Mouse (Mus musculus): ENCODE results near the gene Tatdn3. TPM values are rescaled to one million over a fixed set of nuclear protein-coding genes. Genes with fewer than 3 reads are reported as not detected.

Gene Tatdn3
- polyA plus RNA-seq, 1 experiment from 2014 or later: 11.9 TPM

DNA sequence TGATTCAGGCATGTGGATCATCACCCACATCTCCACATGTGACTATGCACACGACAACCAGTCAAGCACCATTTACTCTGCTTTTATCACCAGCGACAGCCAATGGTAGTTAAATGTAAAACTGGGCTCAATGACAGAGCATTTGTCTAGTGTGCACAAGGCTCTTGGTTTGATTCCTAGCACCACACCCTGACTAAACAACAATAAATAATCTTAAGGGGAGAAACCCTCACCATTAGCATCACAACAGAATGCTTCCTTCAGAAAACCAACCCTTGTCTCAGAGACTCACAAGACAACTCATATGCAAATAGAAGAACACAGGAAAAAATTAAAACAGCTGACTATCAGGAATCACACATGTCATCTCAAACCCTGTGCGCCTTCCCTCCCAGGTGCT, 48.5 kb downstream of the Tatdn3 start:
- no peak overlapping the region for H3K4me2 ChIP-seq (replicated peaks; ENCODE audit: low read depth, low read length)
- no peak overlapping the region for H3K4me3 ChIP-seq (ENCODE audit: low read depth, low read length)
- no peak for DNase-seq (ENCODE audit: low spot score)
- no peak overlapping the region for H3K27ac ChIP-seq (ENCODE audit: low read length)
- H3K4me1 ChIP-seq (ENCODE audit: insufficient read depth, low read depth, low read length): no peaks in the 10 kb centered on the region
- 0 out of 2 replicates have a peak, but pooled peaks cover 3% of the 10 kb centered on the region for H3K36me3 ChIP-seq (ENCODE audit: insufficient read depth, low read length)
- no peaks in the 10 kb centered on the region for H3K9me3 ChIP-seq (ENCODE audit: low read length)
- no peak for ATAC-seq
- TF ChIP-seq CTCF (IDR thresholded peaks at IDR 0.05) (no peak), EP300 (IDR thresholded peaks at IDR 0.05) (no peak)
- no peaks in the 10 kb centered on the region for H3K27me3 ChIP-seq (replicated peaks; ENCODE audit: insufficient read depth, low read length)
- 93% methylated on average over 3 of the region's 3 CpGs for WGBS
- H3K9ac ChIP-seq (replicated peaks; ENCODE audit: low read depth): no peak overlapping the region

DNA sequence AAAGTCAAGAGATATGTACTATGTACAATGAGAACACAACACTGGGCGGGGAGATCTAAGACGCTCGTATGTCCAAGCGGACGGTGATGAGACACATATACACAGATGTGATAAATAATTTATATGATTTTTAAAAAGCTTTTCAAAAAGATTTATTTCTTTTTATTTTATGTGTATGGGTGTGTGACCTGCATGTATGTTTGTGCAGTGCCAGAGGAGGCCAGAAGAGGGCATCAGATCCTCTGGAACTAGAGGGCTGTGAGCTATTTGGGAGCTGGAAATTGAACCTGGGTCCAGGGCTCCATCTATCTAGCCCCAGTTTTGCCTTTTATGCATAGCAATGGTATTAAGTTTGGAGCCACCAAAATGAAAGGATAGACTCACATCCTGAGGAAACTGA, 54.0 kb downstream of the Tatdn3 start:
- no peak overlapping the region for H3K4me2 ChIP-seq (replicated peaks; ENCODE audit: low read depth, low read length)
- TF ChIP-seq EP300 (IDR thresholded peaks at IDR 0.05) (no peak), CTCF (IDR thresholded peaks at IDR 0.05) (peak; percentile 37)
- no peaks in the 10 kb centered on the region for H3K9me3 ChIP-seq (ENCODE audit: low read length)
- H3K36me3 ChIP-seq (ENCODE audit: insufficient read depth, low read length): peaks cover 22% of the 10 kb centered on the region; the same call in 1 of the 2 replicates
- ATAC-seq (no peak), DNase-seq (ENCODE audit: low spot score) (no peak)
- no peak overlapping the region for H3K9ac ChIP-seq (replicated peaks; ENCODE audit: low read depth)
- H3K27ac ChIP-seq (ENCODE audit: low read length): no peak overlapping the region
- no peak overlapping the region for H3K4me3 ChIP-seq (ENCODE audit: low read depth, low read length)
- H3K27me3 ChIP-seq (replicated peaks; ENCODE audit: insufficient read depth, low read length): no peaks in the 10 kb centered on the region
- no peaks in the 10 kb centered on the region for H3K4me1 ChIP-seq (ENCODE audit: insufficient read depth, low read depth, low read length)
- over 99% methylated on average over 5 of the region's 5 CpGs for WGBS

DNA sequence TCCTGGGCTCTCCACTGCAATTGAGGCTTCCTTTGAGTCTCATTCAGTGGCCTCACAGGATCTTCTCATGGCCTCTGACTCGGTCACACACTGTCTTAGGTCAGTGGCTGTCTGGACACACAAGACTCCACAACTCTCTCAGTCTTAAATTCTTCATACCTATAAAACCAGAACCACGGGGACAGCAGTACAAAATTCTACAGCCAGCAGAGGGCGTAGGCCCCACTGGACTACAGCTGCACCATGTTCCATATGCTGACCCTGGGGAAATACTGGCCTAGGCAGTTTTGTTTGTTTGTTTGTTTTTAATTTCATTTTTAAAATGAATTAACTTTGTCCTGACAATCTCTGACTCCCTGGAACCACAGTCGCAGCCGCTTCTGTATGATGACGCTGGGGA, 60.5 kb downstream of the Tatdn3 start:
- H3K27me3 ChIP-seq (replicated peaks; ENCODE audit: insufficient read depth, low read length): no peaks in the 10 kb centered on the region
- peak; percentile 24 for DNase-seq (ENCODE audit: low spot score)
- TF ChIP-seq EP300 (IDR thresholded peaks at IDR 0.05) (no peak), CTCF (IDR thresholded peaks at IDR 0.05) (peak; percentile 63)
- H3K4me3 ChIP-seq (ENCODE audit: low read depth, low read length): no peak overlapping the region
- no peak overlapping the region for H3K9ac ChIP-seq (replicated peaks; ENCODE audit: low read depth)
- WGBS: 62% methylated on average over 6 of the region's 6 CpGs
- H3K9me3 ChIP-seq (ENCODE audit: low read length): 0 out of 2 replicates have a peak, but pooled peaks cover 4% of the 10 kb centered on the region
- H3K36me3 ChIP-seq (ENCODE audit: insufficient read depth, low read length): peaks cover 7% of the 10 kb centered on the region; the same call in 1 of the 2 replicates
- no peak overlapping the region for H3K27ac ChIP-seq (ENCODE audit: low read length)
- no peak overlapping the region for H3K4me2 ChIP-seq (replicated peaks; ENCODE audit: low read depth, low read length)
- no peaks in the 10 kb centered on the region for H3K4me1 ChIP-seq (ENCODE audit: insufficient read depth, low read depth, low read length)
- no peak for ATAC-seq

DNA sequence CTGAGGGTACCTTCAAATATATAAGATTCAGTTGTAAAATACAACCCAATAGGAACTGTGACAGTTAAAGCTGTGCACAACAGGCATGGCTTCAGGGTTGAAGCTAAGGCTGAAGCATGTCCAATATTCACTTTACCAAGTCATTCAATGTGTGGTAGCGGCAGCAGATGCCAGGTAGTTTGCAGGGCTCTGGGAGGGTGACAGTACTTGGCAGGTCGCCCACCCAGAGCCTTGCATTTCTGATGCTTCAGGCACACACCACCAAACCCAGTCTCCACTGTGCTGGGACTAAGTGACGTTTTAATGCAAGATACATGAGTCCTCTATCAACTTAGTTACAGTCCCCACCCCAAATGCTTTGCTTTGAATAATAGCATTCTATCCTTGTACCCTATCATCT, 62.0 kb downstream of the Tatdn3 start:
- DNase-seq (ENCODE audit: low spot score) (no peak), ATAC-seq (no peak)
- Histone ChIP-seq H3K4me1 (ENCODE audit: insufficient read depth, low read depth, low read length) (no peaks in the 10 kb centered on the region), H3K27ac (ENCODE audit: low read length) (no peak overlapping the region), H3K27me3 (replicated peaks; ENCODE audit: insufficient read depth, low read length) (no peaks in the 10 kb centered on the region), H3K9me3 (ENCODE audit: low read length) (0 out of 2 replicates have a peak, but pooled peaks cover 4% of the 10 kb centered on the region), H3K4me2 (replicated peaks; ENCODE audit: low read depth, low read length) (no peak overlapping the region), H3K4me3 (ENCODE audit: low read depth, low read length) (no peak overlapping the region), H3K9ac (replicated peaks; ENCODE audit: low read depth) (no peak overlapping the region), H3K36me3 (ENCODE audit: insufficient read depth, low read length) (0 out of 2 replicates have a peak, but pooled peaks cover 4% of the 10 kb centered on the region)
- WGBS: 79% methylated on average over 3 of the region's 3 CpGs
- TF ChIP-seq CTCF (IDR thresholded peaks at IDR 0.05) (no peak), EP300 (IDR thresholded peaks at IDR 0.05) (no peak)

DNA sequence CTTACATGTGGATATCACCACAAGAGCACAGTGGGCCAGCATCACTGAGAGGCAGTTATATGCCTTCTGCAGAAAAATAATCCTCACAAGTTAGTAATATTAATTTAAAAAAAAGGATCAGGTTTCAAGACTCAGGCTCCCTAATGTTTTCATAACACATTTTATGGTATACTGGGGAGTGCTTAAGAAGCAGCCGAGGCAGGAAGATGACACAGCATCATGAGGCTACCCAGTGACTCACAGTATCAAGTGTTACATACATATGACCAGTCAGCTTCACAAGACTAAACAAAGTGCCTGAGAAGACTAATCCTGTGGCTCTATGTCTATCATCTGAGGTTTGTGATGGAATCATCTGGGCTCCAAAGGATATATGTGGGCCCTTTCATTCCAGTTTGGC, 64.7 kb downstream of the Tatdn3 start:
- Histone ChIP-seq H3K4me1 (ENCODE audit: insufficient read depth, low read depth, low read length) (no peaks in the 10 kb centered on the region), H3K36me3 (ENCODE audit: insufficient read depth, low read length) (no peaks in the 10 kb centered on the region), H3K4me2 (replicated peaks; ENCODE audit: low read depth, low read length) (no peak overlapping the region), H3K4me3 (ENCODE audit: low read depth, low read length) (no peak overlapping the region), H3K9ac (replicated peaks; ENCODE audit: low read depth) (no peak overlapping the region), H3K27me3 (replicated peaks; ENCODE audit: insufficient read depth, low read length) (no peaks in the 10 kb centered on the region), H3K9me3 (ENCODE audit: low read length) (0 out of 2 replicates have a peak, but pooled peaks cover 4% of the 10 kb centered on the region), H3K27ac (ENCODE audit: low read length) (no peak overlapping the region)
- TF ChIP-seq CTCF (IDR thresholded peaks at IDR 0.05) (no peak), EP300 (IDR thresholded peaks at IDR 0.05) (no peak)
- DNase-seq (ENCODE audit: low spot score): no peak
- 83% methylated on average over 1 of the region's 1 CpGs for WGBS
- ATAC-seq: no peak

DNA sequence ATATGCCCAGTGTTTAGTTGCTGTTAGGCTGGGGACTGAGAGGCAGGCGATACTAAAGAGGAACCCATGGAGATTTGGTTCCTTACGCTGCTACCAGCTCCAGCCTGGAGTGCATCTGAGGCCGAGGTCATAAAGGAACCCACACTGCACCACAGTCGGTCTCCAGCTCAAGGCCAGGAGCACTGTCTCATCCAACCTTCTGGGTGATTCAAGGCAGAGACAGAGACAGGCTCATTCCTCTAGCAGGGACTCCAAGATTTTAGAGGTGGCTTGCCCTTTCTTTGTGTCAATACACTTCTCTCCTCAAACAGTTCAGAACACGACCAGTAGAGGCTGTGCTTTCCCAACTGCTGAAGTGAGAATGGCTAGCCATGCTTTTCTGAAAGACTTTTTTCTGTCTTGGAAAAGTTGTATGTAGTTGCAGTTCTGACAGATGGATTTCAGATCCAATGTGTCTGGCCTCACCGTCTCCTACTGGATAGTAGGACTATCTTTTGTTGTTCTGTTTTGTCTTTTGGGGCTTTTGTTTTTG, 66.3 kb downstream of the Tatdn3 start:
- DNase-seq (ENCODE audit: low spot score) (no peak), ATAC-seq (no peak)
- Histone ChIP-seq H3K9ac (replicated peaks; ENCODE audit: low read depth) (no peak overlapping the region), H3K4me3 (ENCODE audit: low read depth, low read length) (no peak overlapping the region), H3K9me3 (ENCODE audit: low read length) (0 out of 2 replicates have a peak, but pooled peaks cover 4% of the 10 kb centered on the region), H3K36me3 (ENCODE audit: insufficient read depth, low read length) (no peaks in the 10 kb centered on the region), H3K4me1 (ENCODE audit: insufficient read depth, low read depth, low read length) (no peaks in the 10 kb centered on the region), H3K27ac (ENCODE audit: low read length) (no peak overlapping the region), H3K4me2 (replicated peaks; ENCODE audit: low read depth, low read length) (no peak overlapping the region), H3K27me3 (replicated peaks; ENCODE audit: insufficient read depth, low read length) (no peaks in the 10 kb centered on the region)
- 63% methylated on average over 6 of the region's 6 CpGs for WGBS
- TF ChIP-seq CTCF (IDR thresholded peaks at IDR 0.05) (peak; percentile 53), EP300 (IDR thresholded peaks at IDR 0.05) (no peak)

Other genes starting within 250 kb of the Tatdn3 start
- 8.5 and 9.7 TPM in 2 replicates for gene Rps6kc1, start 151.2 kb downstream of the Tatdn3 start, polyA plus RNA-seq (2015; fragmentation: Nextera tagmentation; extraction: Ambion mirVana)
- 37.7 and 40.4 TPM in 2 replicates for gene Angel2, start 137.8 kb downstream of the Tatdn3 start, polyA plus RNA-seq (2015; fragmentation: Nextera tagmentation; extraction: Ambion mirVana)
- 4.2 and 4.3 TPM in 2 replicates for gene Vash2, start 83.6 kb downstream of the Tatdn3 start, polyA plus RNA-seq (2015; fragmentation: Nextera tagmentation; extraction: Ambion mirVana)
- gene Flvcr1, start 36.8 kb downstream of the Tatdn3 start, polyA plus RNA-seq (2015; fragmentation: Nextera tagmentation; extraction: Ambion mirVana): 7.8 and 7.9 TPM in 2 replicates
- not detected in 2 replicates for gene Spata45, start 26.3 kb downstream of the Tatdn3 start, polyA plus RNA-seq (2015; fragmentation: Nextera tagmentation; extraction: Ambion mirVana)
- gene Nsl1, start 80 bp upstream of the Tatdn3 start, polyA plus RNA-seq (2015; fragmentation: Nextera tagmentation; extraction: Ambion mirVana): 1.5 and 1.8 TPM in 2 replicates
- 2.0 and 2.6 TPM in 2 replicates for gene Batf3, start 34.9 kb upstream of the Tatdn3 start, polyA plus RNA-seq (2015; fragmentation: Nextera tagmentation; extraction: Ambion mirVana)
- gene Fam71a, start 101.9 kb upstream of the Tatdn3 start, polyA plus RNA-seq (2015; fragmentation: Nextera tagmentation; extraction: Ambion mirVana): not detected in 2 replicates
- gene Atf3, start 155.1 kb upstream of the Tatdn3 start, polyA plus RNA-seq (2015; fragmentation: Nextera tagmentation; extraction: Ambion mirVana): 8.2 and 8.3 TPM in 2 replicates

Data from lung, postnatal 0 days (tissue).